Mouse (Mus musculus): ENCODE results near the gene Polr1b. TPM values are rescaled to one million over a fixed set of nuclear protein-coding genes. Genes with fewer than 3 reads are reported as not detected.

Gene Polr1b
- polyA plus RNA-seq, 1 experiment from 2014 or later: 36.1 TPM

DNA sequence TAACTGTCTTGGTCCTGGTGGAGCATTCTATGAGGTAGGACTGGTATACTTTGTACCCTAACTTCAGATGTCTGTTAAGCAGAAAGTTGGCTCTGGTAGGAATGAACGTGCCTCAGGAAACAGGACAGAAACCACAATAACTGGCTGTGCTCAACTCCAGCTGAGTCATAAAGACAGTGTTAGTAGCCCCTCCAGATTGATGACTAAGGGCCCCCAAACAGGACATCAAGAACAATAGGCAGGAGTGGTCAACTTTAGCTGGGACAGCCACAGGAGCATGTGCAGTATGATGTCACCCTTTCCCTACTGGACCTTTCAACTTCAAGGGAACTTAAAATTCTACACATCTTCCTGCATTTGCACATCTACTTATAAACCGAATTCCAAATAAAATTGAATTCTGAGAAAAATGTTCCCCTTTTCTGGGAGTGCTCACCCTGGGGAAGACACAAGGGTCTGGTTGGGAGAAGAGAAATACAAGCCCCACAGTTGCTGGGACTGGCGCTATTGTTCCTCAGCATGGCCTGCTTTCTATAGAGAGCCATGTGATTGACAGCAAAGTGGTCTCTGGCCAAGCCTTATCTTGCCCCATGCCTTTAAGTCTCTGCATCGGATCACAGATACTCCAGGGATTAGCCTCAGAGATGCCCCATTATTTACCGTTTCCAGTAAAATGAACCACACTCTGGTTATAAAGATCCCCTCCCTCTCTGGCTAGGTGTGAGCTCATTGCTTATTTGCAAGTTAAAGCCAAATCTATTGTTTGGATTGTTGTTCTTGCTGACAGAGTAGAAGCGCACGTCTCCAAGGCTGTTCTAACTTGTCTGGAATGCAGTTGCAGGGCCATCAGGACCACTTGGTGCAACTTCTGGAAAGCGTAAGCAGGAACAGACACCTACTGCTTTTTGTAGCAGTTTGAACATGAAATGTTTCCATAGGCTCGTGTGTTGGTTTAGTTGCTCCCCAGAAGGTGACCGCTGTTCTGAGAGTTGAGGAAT is 66.0 kb downstream of the Polr1b start:
- 78% methylated on average over 10 of the region's 10 CpGs for WGBS
- ATAC-seq (replicated peaks; ENCODE audit: low FRiP score): no peak
- Histone ChIP-seq H3K9ac (no peak overlapping the region), H3K27me3 (no peaks in the 10 kb centered on the region), H3K36me3 (no peaks in the 10 kb centered on the region), H3K9me3 (replicated peaks) (no peaks in the 10 kb centered on the region), H3K4me1 (no peaks in the 10 kb centered on the region), H3K4me3 (replicated peaks) (no peak overlapping the region), H3K27ac (no peak overlapping the region), H3K4me2 (no peak overlapping the region)

DNA sequence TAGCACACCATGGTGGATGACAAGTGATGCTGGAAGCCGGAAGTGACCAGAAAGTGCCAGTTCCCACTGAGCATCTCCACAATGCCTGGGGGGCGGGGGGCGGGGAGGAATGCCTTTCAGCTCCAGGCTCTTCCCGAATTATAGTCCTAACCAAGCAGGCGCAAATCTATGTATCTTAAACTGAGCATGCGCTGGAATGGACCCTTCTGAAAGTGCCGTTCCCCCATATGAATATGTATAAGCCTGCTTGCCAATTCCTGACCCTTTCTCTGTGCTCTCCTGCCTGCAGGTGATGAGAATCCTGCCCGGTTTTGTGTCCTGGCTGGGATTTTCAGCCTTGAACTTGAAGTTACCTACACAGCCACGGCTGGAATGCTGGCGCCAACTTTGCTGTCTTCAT is 72.6 kb downstream of the Polr1b start:
- H3K9ac ChIP-seq: no peak overlapping the region
- no peaks in the 10 kb centered on the region for H3K9me3 ChIP-seq (replicated peaks)
- peaks cover 3% of the 10 kb centered on the region; the same call in 1 of the 2 replicates for H3K4me1 ChIP-seq
- no peak overlapping the region for H3K27ac ChIP-seq
- no peak overlapping the region for H3K4me2 ChIP-seq
- 65% methylated on average over 10 of the region's 10 CpGs for WGBS
- H3K36me3 ChIP-seq: no peaks in the 10 kb centered on the region
- no peak overlapping the region for H3K4me3 ChIP-seq (replicated peaks)
- no peaks in the 10 kb centered on the region for H3K27me3 ChIP-seq
- ATAC-seq (replicated peaks; ENCODE audit: low FRiP score): no peak

DNA sequence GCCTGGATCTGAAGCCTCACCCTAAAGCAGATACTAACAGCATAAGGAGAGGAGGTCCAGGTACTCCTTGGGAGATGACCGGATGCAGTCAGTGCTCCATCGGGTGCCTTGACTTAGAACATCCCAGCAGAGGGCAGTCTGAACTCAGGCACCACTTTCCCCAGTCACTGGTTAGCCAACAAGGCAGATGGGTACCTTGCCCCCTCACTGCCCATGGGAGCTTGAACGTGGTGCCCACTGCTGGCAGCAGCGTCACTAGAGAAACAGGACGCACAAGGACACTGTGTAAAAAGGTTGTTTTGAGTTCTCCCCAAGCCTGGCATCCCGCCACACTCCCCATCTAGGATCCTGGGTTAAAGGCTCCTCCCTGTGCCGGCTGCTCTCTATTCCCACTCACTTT is 73.7 kb downstream of the Polr1b start:
- WGBS: 43% methylated on average over 7 of the region's 7 CpGs
- Histone ChIP-seq H3K9me3 (replicated peaks) (no peaks in the 10 kb centered on the region), H3K27me3 (no peaks in the 10 kb centered on the region), H3K4me1 (peaks cover 3% of the 10 kb centered on the region; the same call in 1 of the 2 replicates), H3K36me3 (no peaks in the 10 kb centered on the region), H3K9ac (no peak overlapping the region), H3K27ac (no peak overlapping the region), H3K4me2 (no peak overlapping the region), H3K4me3 (replicated peaks) (no peak overlapping the region)
- no peak; the same call in 1 of the 2 replicates for ATAC-seq (replicated peaks; ENCODE audit: low FRiP score)

DNA sequence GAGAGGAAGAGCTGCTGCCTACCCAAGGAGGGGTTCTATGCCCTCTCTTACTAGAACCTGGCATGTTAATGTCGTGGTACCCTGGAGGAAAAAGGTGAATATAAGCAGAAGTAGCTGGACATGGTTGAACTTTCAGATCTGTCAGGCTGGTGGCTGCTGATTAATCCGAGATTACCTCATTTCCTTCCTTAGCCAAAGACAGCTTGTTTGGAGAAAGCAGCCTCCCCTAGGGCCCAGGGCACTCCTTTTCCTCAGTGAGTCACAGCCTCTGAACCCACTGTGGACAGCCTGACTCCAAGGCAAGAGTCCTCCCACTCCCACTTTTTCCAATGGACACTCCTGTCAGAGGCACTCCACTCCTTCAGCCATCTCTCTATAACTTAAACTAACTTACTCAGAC is 74.8 kb downstream of the Polr1b start:
- Histone ChIP-seq H3K36me3 (no peaks in the 10 kb centered on the region), H3K27ac (no peak overlapping the region), H3K4me2 (no peak overlapping the region), H3K27me3 (no peaks in the 10 kb centered on the region), H3K9me3 (replicated peaks) (no peaks in the 10 kb centered on the region), H3K4me3 (replicated peaks) (no peak overlapping the region), H3K4me1 (peaks cover 3% of the 10 kb centered on the region; the same call in 1 of the 2 replicates), H3K9ac (no peak overlapping the region)
- WGBS: 52% methylated on average over 2 of the region's 2 CpGs
- ATAC-seq (replicated peaks; ENCODE audit: low FRiP score): no peak

Other genes starting within 250 kb of the Polr1b start
- gene Fbln7, start 238.0 kb upstream of the Polr1b start, polyA plus RNA-seq (2015; fragmentation: Nextera tagmentation; extraction: Ambion mirVana): 5.1 and 6.2 TPM in 2 replicates
- gene Zc3h8, start 156.9 kb upstream of the Polr1b start, polyA plus RNA-seq (2015; fragmentation: Nextera tagmentation; extraction: Ambion mirVana): 7.2 and 8.3 TPM in 2 replicates
- gene Zc3h6, start 133.6 kb upstream of the Polr1b start, polyA plus RNA-seq (2015; fragmentation: Nextera tagmentation; extraction: Ambion mirVana): 1.2 and 1.7 TPM in 2 replicates
- 12.2 and 13.4 TPM in 2 replicates for gene Gm10762, start 133.3 kb upstream of the Polr1b start, polyA plus RNA-seq (2015; fragmentation: Nextera tagmentation; extraction: Ambion mirVana)
- gene Vinac1, start 52.8 kb upstream of the Polr1b start, polyA plus RNA-seq (2015; fragmentation: Nextera tagmentation; extraction: Ambion mirVana): 0.04 and 0.06 TPM in 2 replicates
- 15.1 and 17.9 TPM in 2 replicates for gene Ttl, start 35.1 kb upstream of the Polr1b start, polyA plus RNA-seq (2015; fragmentation: Nextera tagmentation; extraction: Ambion mirVana)
- 22.9 and 26.8 TPM in 2 replicates for gene Chchd5, start 28.7 kb downstream of the Polr1b start, polyA plus RNA-seq (2015; fragmentation: Nextera tagmentation; extraction: Ambion mirVana)
- 28.1 and 30.2 TPM in 2 replicates for gene Slc20a1, start 97.8 kb downstream of the Polr1b start, polyA plus RNA-seq (2015; fragmentation: Nextera tagmentation; extraction: Ambion mirVana)
- 46.4 and 49.5 TPM in 2 replicates for gene Ckap2l, start 196.2 kb downstream of the Polr1b start, polyA plus RNA-seq (2015; fragmentation: Nextera tagmentation; extraction: Ambion mirVana)
- gene Il1a, start 209.0 kb downstream of the Polr1b start, polyA plus RNA-seq (2015; fragmentation: Nextera tagmentation; extraction: Ambion mirVana): 0.10 and 0.17 TPM in 2 replicates